ENCODE assay signal across 10 mouse cellular contexts in the genomic region with DNA sequence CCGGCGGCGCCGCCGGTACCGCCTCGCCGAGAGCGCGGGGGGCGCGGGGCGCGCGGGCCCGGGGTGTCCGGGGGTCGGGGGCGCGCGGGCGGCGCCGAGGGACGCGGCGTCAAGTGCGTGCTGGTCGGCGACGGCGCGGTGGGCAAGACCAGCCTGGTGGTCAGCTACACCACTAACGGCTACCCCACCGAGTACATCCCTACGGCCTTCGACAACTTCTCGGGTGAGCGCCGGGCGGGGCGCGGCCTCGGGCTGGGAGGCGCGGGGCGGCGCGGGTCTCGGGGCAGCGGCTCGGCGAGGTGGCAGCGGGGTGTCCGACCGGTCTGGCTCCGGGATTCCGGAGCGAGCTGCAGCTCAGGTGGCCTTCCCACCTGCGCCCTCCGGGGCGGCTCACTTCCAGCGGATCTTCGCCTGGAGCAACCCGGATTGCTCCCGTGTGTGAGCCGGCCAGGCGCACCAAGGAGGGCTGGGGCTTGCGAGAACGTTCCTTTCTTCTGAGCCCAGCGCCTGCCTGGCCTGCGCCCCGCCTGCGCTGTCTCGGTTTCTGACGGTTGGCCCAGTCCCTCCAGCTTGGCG. TPM values are rescaled to one million over a fixed set of nuclear protein-coding genes. Genes with fewer than 3 reads are reported as not detected.
DNase-seq lines count a peak whose midpoint lies in the region; ATAC-seq and TF ChIP-seq lines count a peak whose summit lies in the region.
"Had no signal": no experiment of that assay in that cellular context is flagged by ENCODE, and none has a peak within 500 bp of the region (broad histone marks: within the 10 kb centered on the region; RNA-seq: fewer than 3 reads in every experiment).

No protein-coding gene starts in this region.

- H3K9me3 ChIP-seq in hindbrain, embryonic 16.5 days (ENCODE audit: control insufficient read depth, low read length): no peaks in the 10 kb centered on the region
- no peaks in the 10 kb centered on the region for H3K9me3 ChIP-seq in limb, embryonic 13.5 days
- H3K9me3 ChIP-seq in midbrain, embryonic 14.5 days (ENCODE audit: control insufficient read depth, low read length): no peaks in the 10 kb centered on the region

- peaks cover 6% of the 10 kb centered on the region; the same call in 1 of the 2 replicates for H3K36me3 ChIP-seq in hindbrain, embryonic 16.5 days (ENCODE audit: control insufficient read depth, insufficient read depth, low read length)
- H3K36me3 ChIP-seq in limb, embryonic 13.5 days: peaks cover 32% of the 10 kb centered on the region
- H3K36me3 ChIP-seq in midbrain, embryonic 14.5 days (ENCODE audit: control insufficient read depth, insufficient read depth, low read length): peaks cover 23% of the 10 kb centered on the region
- H3K36me3 ChIP-seq: G1E had no signal

- H3K27ac ChIP-seq in gastrocnemius, adult 2 months: peak overlapping the region; percentile 90
- peak overlapping the region; percentile 97 for H3K27ac ChIP-seq in hindbrain, embryonic 16.5 days (ENCODE audit: low read depth, low read length)
- H3K27ac ChIP-seq in limb, embryonic 13.5 days: peak overlapping the region; percentile 88
- peak overlapping the region; percentile 97 for H3K27ac ChIP-seq in midbrain, embryonic 14.5 days (replicated peaks; ENCODE audit: low read depth, low read length)
- H3K27ac ChIP-seq: macrophage had no signal

- H3K9ac ChIP-seq in hindbrain, embryonic 16.5 days (ENCODE audit: low read depth, low read length): peak overlapping the region; percentile 95
- peak overlapping the region; percentile 87 for H3K9ac ChIP-seq in limb, embryonic 13.5 days
- peak overlapping the region; percentile 89 for H3K9ac ChIP-seq in midbrain, embryonic 14.5 days (replicated peaks; ENCODE audit: low read length)

- H3K27me3 ChIP-seq in hindbrain, embryonic 16.5 days (replicated peaks; ENCODE audit: control insufficient read depth, insufficient read depth, low read length): no peaks in the 10 kb centered on the region
- H3K27me3 ChIP-seq in limb, embryonic 13.5 days: no peaks in the 10 kb centered on the region
- no peaks in the 10 kb centered on the region for H3K27me3 ChIP-seq in midbrain, embryonic 14.5 days (ENCODE audit: control insufficient read depth, insufficient read depth, low read length)

- DNase-seq in layer of hippocampus, adult 11-12 months (ENCODE audit: low spot score): peak; percentile 44
- DNase-seq in layer of hippocampus, adult 9-11 months: no peak
- peak; percentile 80 to 81 for DNase-seq in cerebellum, postnatal 10 days
- peak; percentile 73 for DNase-seq in gastrocnemius, adult 2 months
- peak; percentile 81 for DNase-seq in midbrain, embryonic 14.5 days
- DNase-seq in testis, postnatal 14 days (ENCODE audit: low spot score): peak; percentile 47

- WGBS in hindbrain, embryonic 16.5 days: 0% methylated on average over 26 of the region's 77 CpGs
- WGBS in limb, embryonic 13.5 days: under 1% methylated on average over 72 of the region's 77 CpGs
- WGBS in midbrain, embryonic 14.5 days: under 1% methylated on average over 75 of the region's 77 CpGs

- H3K4me1 ChIP-seq in hindbrain, embryonic 16.5 days (ENCODE audit: control insufficient read depth, insufficient read depth, low read depth, low read length): peaks cover 16% of the 10 kb centered on the region
- H3K4me1 ChIP-seq in limb, embryonic 13.5 days: peaks cover 23% of the 10 kb centered on the region
- H3K4me1 ChIP-seq in midbrain, embryonic 14.5 days (ENCODE audit: control insufficient read depth, insufficient read depth, low read length): peaks cover 12% of the 10 kb centered on the region

- peak; percentile 77 for ATAC-seq in hindbrain, embryonic 16.5 days
- ATAC-seq in limb, embryonic 13.5 days (ENCODE audit: low FRiP score, low read depth): peak; percentile 71
- ATAC-seq in midbrain, embryonic 14.5 days (ENCODE audit: low FRiP score, low TSS enrichment): peak; percentile 76

- no peak for TF ChIP-seq CTCF in gastrocnemius, adult 2 months (IDR thresholded peaks at IDR 0.05)

- peak overlapping the region; percentile 78 for H3K4me2 ChIP-seq in hindbrain, embryonic 16.5 days (ENCODE audit: low read length)
- H3K4me2 ChIP-seq in limb, embryonic 13.5 days (replicated peaks): peak overlapping the region; percentile 74
- H3K4me2 ChIP-seq in midbrain, embryonic 14.5 days (ENCODE audit: low read length): peak overlapping the region; percentile 63

- peak overlapping the region; percentile 90 for H3K4me3 ChIP-seq in gastrocnemius, adult 2 months
- H3K4me3 ChIP-seq in hindbrain, embryonic 16.5 days (ENCODE audit: low read length): peak overlapping the region; percentile 80
- H3K4me3 ChIP-seq in limb, embryonic 13.5 days: peak overlapping the region; percentile 64
- peak overlapping the region; percentile 73 for H3K4me3 ChIP-seq in midbrain, embryonic 14.5 days (replicated peaks; ENCODE audit: low read depth, low read length)

- intact Hi-C loops in gastrocnemius, adult 2 months (cut with DNase I): loop anchor here (1.0 to 2.0 kb wide), 2 partner anchors 114 to 131 kb away; no protein-coding TSS in a partner anchor

RNA-seq across cellular contexts. Expression of a gene that starts 0.4 kb away (rescaled TPM):
- 10 to 100 TPM; 15.2 to 44.8 TPM for total RNA-seq in gastrocnemius, adult 2 months (2021)
- polyA plus RNA-seq in hindbrain, embryonic 16.5 days (2015; fragmentation: Nextera tagmentation; extraction: Ambion mirVana): 11.6 and 12.3 TPM in 2 replicates
- polyA plus RNA-seq in limb, embryonic 13.5 days (2015; fragmentation: Nextera tagmentation; extraction: Ambion mirVana): 7.7 and 8.4 TPM in 2 replicates
- 10.0 and 12.9 TPM in 2 replicates for polyA plus RNA-seq in midbrain, embryonic 14.5 days (2014; fragmentation: Nextera tagmentation; extraction: Ambion mirVana)
- polyA plus RNA-seq: G1E had no signal
